Mouse (Mus musculus): ENCODE data around the gene Mul1. TPM values are rescaled to one million over a fixed set of nuclear protein-coding genes. Genes with fewer than 3 reads are reported as not detected.

The Mul1 gene
- polyA plus RNA-seq (2015; fragmentation: Illumina TruSeq; extraction: RNeasy Lipid Tissue Mini Kit (QIAGEN cat#74804); ENCODE audit: insufficient read depth, low replicate concordance): 11.3 TPM

DNA sequence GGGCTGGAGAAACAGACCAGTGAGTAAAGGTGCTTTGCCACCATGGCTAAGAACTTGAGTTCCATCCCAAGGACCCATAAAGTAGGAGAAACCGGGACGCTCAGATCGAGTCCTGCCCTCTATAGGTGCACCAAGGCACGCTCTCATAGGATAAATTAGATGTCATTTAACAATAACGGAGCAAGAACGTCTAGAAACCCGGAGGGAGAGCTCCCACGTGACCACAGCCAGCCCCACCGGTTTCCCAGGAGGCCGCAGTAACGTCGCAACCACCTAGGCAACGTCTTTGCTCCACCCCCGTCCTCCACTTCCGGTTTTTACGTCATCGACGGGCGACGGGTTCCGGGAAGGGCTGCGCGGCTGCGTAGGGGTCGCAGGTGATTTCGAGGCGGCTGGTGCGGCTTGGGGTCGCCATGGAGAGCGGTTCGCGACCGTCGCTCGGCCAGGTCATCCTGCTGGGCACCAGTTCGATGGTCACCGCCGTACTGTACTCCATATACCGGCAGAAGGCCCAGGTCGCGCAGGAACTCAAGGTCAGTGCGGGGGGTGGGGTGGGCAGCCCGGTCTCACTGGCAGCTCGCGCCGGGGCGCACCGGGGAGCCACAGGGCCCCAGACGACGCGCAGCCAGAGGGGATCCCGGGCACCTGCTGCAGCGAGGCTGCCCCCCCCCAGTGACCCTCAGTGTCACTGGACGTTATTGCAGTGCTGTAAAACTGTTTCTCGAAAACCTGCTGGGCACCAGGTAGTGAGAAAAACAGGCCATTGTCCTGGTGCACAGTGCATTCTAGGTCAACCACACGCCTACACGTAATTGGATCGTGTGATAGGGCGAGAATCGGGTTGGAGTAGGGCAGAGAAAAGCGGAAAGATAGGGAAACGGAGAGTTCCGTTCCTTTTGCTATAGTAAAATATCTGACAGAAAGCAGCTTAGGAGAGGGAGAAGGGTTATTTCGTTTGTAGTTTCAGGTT, at the start of gene Mul1:
TSS of gene Mul1 (plus strand) at position 325 of the 970 bp plus-strand sequence.

DNA sequence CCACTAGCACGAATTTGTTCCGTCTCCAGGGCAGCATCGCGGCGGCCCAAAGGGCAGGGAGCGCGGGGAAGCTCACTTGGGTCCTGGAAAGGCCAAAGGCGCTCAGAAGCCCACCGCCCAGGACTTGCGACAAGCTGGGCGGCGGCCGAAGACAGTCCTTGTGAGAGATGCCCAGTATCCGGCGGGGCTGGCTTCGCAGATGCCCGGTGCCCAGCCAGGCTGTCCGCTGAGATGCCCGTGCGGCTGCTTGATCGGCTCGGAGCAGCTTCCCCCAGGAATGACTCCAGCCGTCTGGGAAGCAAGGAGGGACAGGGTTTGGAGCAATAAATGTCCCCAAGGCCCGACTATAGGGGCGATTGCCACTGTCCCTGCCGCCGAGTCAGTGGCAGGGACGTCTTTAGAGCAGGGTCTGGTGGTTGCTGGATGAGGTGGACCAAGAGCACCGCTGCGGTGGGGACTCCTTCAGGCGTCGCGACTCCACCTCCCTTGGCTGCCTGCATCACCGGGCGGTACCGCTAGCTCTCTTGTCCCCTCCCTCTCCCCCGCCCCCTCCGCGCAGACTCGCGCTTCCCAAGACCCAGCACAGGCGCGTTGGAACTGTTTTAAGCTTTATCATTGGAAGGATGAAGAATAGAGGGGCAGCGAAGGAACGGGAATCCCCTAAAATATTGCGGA, 38.4 kb upstream of the Mul1 start, which contains the start of gene Fam43b:
TSS of gene Fam43b (minus strand) at position 558 of the 675 bp plus-strand sequence.

DNA sequence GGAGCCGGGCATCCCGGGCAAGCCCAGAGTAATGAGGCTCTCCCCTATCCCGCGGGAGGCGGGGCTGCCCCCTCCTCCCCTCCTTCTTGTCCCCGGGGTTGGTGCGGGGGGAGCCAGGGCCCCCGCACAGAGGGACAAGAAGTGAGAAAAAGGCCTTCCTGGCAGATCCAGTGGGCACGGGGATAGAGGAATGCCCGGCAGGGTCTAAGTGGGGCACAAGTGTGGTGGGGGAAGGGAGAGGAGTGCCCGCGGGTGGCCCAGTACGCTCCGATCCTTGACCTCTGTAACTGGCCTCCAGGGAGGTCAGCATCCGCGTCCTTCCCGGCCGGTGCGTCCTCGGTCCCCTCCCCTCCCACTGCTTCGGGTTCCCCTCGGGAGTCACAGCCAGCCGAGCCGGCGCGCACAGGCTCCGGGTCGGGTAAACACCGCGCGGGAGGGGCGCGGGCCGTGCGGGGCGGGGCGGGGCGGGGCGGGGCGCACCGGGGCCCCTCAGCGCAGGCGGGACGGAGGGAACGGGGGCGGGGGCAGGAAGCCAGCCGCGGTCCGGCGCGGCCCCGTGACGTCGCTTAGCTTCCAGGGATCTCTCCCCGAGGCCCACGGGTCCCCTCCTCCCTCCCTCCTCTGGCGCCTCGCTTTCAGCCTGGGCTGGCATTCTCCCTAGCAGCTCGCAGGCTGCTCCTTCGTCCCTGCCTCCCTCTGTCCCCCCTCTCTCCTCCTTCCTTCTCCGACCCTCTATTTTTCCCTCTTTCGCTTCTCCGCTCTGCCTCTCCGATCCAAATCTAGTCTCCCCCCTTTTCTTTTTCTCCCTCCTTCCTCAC, 19.5 kb downstream of the Mul1 start, which contains the start of gene Camk2n1:
TSS of gene Camk2n1 (plus strand) at position 562 of the 818 bp plus-strand sequence.

Other genes with a start within 250 kb of the Mul1 start
- 209 TPM for gene Hp1bp3, start 218.4 kb upstream of the Mul1 start, polyA plus RNA-seq (2015; fragmentation: Illumina TruSeq; extraction: RNeasy Lipid Tissue Mini Kit (QIAGEN cat#74804); ENCODE audit: insufficient read depth, low replicate concordance)
- 0.51 TPM for gene Sh2d5, start 184.3 kb upstream of the Mul1 start, polyA plus RNA-seq (2015; fragmentation: Illumina TruSeq; extraction: RNeasy Lipid Tissue Mini Kit (QIAGEN cat#74804); ENCODE audit: insufficient read depth, low replicate concordance)
- gene Kif17, start 184.2 kb upstream of the Mul1 start, polyA plus RNA-seq (2015; fragmentation: Illumina TruSeq; extraction: RNeasy Lipid Tissue Mini Kit (QIAGEN cat#74804); ENCODE audit: insufficient read depth, low replicate concordance): 0.21 TPM
- gene Ddost, start 129.9 kb upstream of the Mul1 start, polyA plus RNA-seq (2015; fragmentation: Illumina TruSeq; extraction: RNeasy Lipid Tissue Mini Kit (QIAGEN cat#74804); ENCODE audit: insufficient read depth, low replicate concordance): 67.4 TPM
- gene Pink1, start 108.4 kb upstream of the Mul1 start, polyA plus RNA-seq (2015; fragmentation: Illumina TruSeq; extraction: RNeasy Lipid Tissue Mini Kit (QIAGEN cat#74804); ENCODE audit: insufficient read depth, low replicate concordance): 46.5 TPM
- gene Cda, start 66.7 kb upstream of the Mul1 start, polyA plus RNA-seq (2015; fragmentation: Illumina TruSeq; extraction: RNeasy Lipid Tissue Mini Kit (QIAGEN cat#74804); ENCODE audit: insufficient read depth, low replicate concordance): not detected
- not detected for gene Fam43b, start 38.1 kb upstream of the Mul1 start, polyA plus RNA-seq (2015; fragmentation: Illumina TruSeq; extraction: RNeasy Lipid Tissue Mini Kit (QIAGEN cat#74804); ENCODE audit: insufficient read depth, low replicate concordance)
- 11.5 TPM for gene Camk2n1, start 19.6 kb downstream of the Mul1 start, polyA plus RNA-seq (2015; fragmentation: Illumina TruSeq; extraction: RNeasy Lipid Tissue Mini Kit (QIAGEN cat#74804); ENCODE audit: insufficient read depth, low replicate concordance)
- gene Vwa5b1, start 201.2 kb downstream of the Mul1 start, polyA plus RNA-seq (2015; fragmentation: Illumina TruSeq; extraction: RNeasy Lipid Tissue Mini Kit (QIAGEN cat#74804); ENCODE audit: insufficient read depth, low replicate concordance): not detected

All from spleen, adult 10 weeks (tissue).